Mouse (Mus musculus) heart, postnatal 0 days (tissue): ENCODE data around the gene Dyrk3. TPM values are rescaled to one million over a fixed set of nuclear protein-coding genes. Genes with fewer than 3 reads are reported as not detected.

Source experiments
- ATAC-seq: fragments of 200-750 bp; cut with Nextera tagmentation; 2 replicates; pipeline ENCODE4 v1.8.0; 2017; ENCODE audit warnings: low read depth, moderate number of reproducible peaks, moderate library complexity; ENCODE audit not compliant: insufficient read depth
- DNase-seq: peaks from one replicate; pipeline ENCODE4 v3.0.0-alpha.2; 2016; ENCODE audit warnings: low spot score
- H3K27ac ChIP-seq: fragments of 300-500 bp; sonication (generic); 2 replicates; pipeline ENCODE4 v1.5.1; 2014; ENCODE audit warnings: low read depth, mild to moderate bottlenecking
- H3K27me3 ChIP-seq: fragments of 300-500 bp; sonication (generic); 2 replicates; pipeline ENCODE4 v1.6.1; 2014; ENCODE audit warnings: low read length, mixed read lengths; ENCODE audit not compliant: control insufficient read depth, insufficient read depth
- H3K36me3 ChIP-seq: fragments of 300-500 bp; sonication (generic); replicated peaks from 2 replicates; pipeline ENCODE4 v1.6.1; 2014; ENCODE audit warnings: low read length, mixed read lengths; ENCODE audit not compliant: control insufficient read depth, insufficient read depth
- H3K4me1 ChIP-seq: fragments of 300-500 bp; sonication (generic); 2 replicates; pipeline ENCODE4 v1.6.1; 2014; ENCODE audit warnings: antibody characterized with exemption; ENCODE audit not compliant: control insufficient read depth, insufficient read depth
- H3K4me2 ChIP-seq: fragments of 300-500 bp; sonication (generic); 2 replicates; pipeline ENCODE4 v1.6.1; 2014; ENCODE audit warnings: low read depth, mild to moderate bottlenecking, low read length, moderate library complexity
- H3K4me3 ChIP-seq: fragments of 300-500 bp; sonication (generic); 2 replicates; pipeline ENCODE4 v1.5.1; 2014; ENCODE audit warnings: low read depth, low read length
- H3K9ac ChIP-seq: fragments of 300-500 bp; sonication (generic); replicated peaks from 2 replicates; pipeline ENCODE4 v1.6.1; 2014; ENCODE audit warnings: low read depth, low read length, mixed read lengths
- H3K9me3 ChIP-seq: fragments of 300-500 bp; sonication (generic); replicated peaks from 2 replicates; pipeline ENCODE4 v1.6.1; 2016; ENCODE audit warnings: low read length; ENCODE audit not compliant: control insufficient read depth
- CTCF ChIP-seq: IDR thresholded peaks from 2 replicates; pipeline ENCODE4 v1.5.1; 2016; ENCODE audit warnings: antibody characterized with exemption, control low read depth, low read depth
- EP300 ChIP-seq: IDR thresholded peaks from 2 replicates; pipeline ENCODE4 v1.6.1; 2016; ENCODE audit warnings: antibody characterized with exemption, low read depth
- WGBS: fragments of 180-500 bp; shearing (Covaris S2); extraction: QIAGEN DNeasy Blood & Tissue Kit; methylation state at CpG from one replicate; pipeline ENCODE4 v1.1.7; 2014; 5-methylcytosine and 5-hydroxymethylcytosine counted together
- polyA plus RNA-seq: library from polyadenylated mRNA; unstranded; fragments of >200 nt; fragmentation: Nextera tagmentation; extraction: Ambion mirVana; gene quantifications from 2 replicates; pipeline ENCODE4 v1.2.1, GENCODE M21; 2015
- total RNA-seq: library from RNA; depleted of rRNA; stranded (reverse); fragments of >200 nt; gene quantifications from 2 replicates; pipeline ENCODE4 v1.2.3, GENCODE M21; 2014; ENCODE audit warnings: low replicate concordance; rRNA removed

Dyrk3 gene
- total and polyA plus RNA-seq, 2 experiments from 2014 or later: 0.86 to 1.4 TPM

- Histone ChIP-seq H3K4me1 (peaks cover 88% of the 10 kb centered on the region), H3K9ac (no peak overlapping the region), H3K27me3 (no peaks in the 10 kb centered on the region), H3K27ac (no peak overlapping the region), H3K4me2 (no peak overlapping the region), H3K36me3 (no peaks in the 10 kb centered on the region), H3K9me3 (no peaks in the 10 kb centered on the region), H3K4me3 (no peak overlapping the region)
- no peak for TF ChIP-seq CTCF
- TF ChIP-seq EP300: no peak
- ATAC-seq (no peak), DNase-seq (no peak)
- WGBS: 76% methylated on average over 1 of the region's 1 CpGs
Measured at GRCm38 (mm10) chr1:131080686-131081085, 57.5 kb downstream of the Dyrk3 start.

GRCm38 (mm10) chr1:131079762-131080161 lies 58.4 kb downstream of the Dyrk3 start:
- peaks cover 91% of the 10 kb centered on the region for H3K4me1 ChIP-seq
- H3K27me3 ChIP-seq: no peaks in the 10 kb centered on the region
- H3K9ac ChIP-seq: no peak overlapping the region
- no peaks in the 10 kb centered on the region for H3K36me3 ChIP-seq
- peak overlapping the region; percentile 32; the same call in 1 of the 2 replicates for H3K27ac ChIP-seq
- H3K4me2 ChIP-seq: no peak overlapping the region
- TF ChIP-seq EP300 (no peak), CTCF (peak; percentile 20; the same call in 1 of the 2 replicates)
- H3K9me3 ChIP-seq: no peaks in the 10 kb centered on the region
- 46% methylated on average over 4 of the region's 4 CpGs for WGBS
- H3K4me3 ChIP-seq: no peak overlapping the region
- DNase-seq: no peak
- no peak for ATAC-seq

- 0 out of 2 replicates have a peak overlapping the region, but pooled peaks have one; percentile 14 for H3K9ac ChIP-seq
- no peak overlapping the region for H3K4me3 ChIP-seq
- peak overlapping the region; percentile 32; the same call in 1 of the 2 replicates for H3K27ac ChIP-seq
- H3K9me3 ChIP-seq: no peaks in the 10 kb centered on the region
- no peak for DNase-seq
- H3K4me1 ChIP-seq: peaks cover 91% of the 10 kb centered on the region
- no peak for TF ChIP-seq CTCF
- TF ChIP-seq EP300: no peak
- H3K4me2 ChIP-seq: no peak overlapping the region
- no peaks in the 10 kb centered on the region for H3K36me3 ChIP-seq
- H3K27me3 ChIP-seq: no peaks in the 10 kb centered on the region
- 59% methylated on average over 3 of the region's 3 CpGs for WGBS
- ATAC-seq: 0 out of 2 replicates have a peak, but pooled peaks have one; percentile 15
Measured at GRCm38 (mm10) chr1:131078761-131079330, 59.3 kb downstream of the Dyrk3 start.

Other genes with a start within 250 kb of the Dyrk3 start
- not detected in 2 replicates for gene Il20, start 226.9 kb downstream of the Dyrk3 start, total RNA-seq
- not detected in 2 replicates for gene Il20, start 226.9 kb downstream of the Dyrk3 start, polyA plus RNA-seq
- gene Il19, start 198.2 kb downstream of the Dyrk3 start, total RNA-seq: not detected in 2 replicates
- not detected in 2 replicates for gene Il19, start 198.2 kb downstream of the Dyrk3 start, polyA plus RNA-seq
- not detected in 2 replicates for gene Il10, start 118.5 kb downstream of the Dyrk3 start, total RNA-seq
- not detected in 2 replicates for gene Il10, start 118.5 kb downstream of the Dyrk3 start, polyA plus RNA-seq
- gene Mapkapk2, start 40.5 kb downstream of the Dyrk3 start, total RNA-seq: 302 and 348 TPM in 2 replicates
- gene Mapkapk2, start 40.5 kb downstream of the Dyrk3 start, polyA plus RNA-seq: 62.6 and 69.9 TPM in 2 replicates
- gene Eif2d, start 14.8 kb upstream of the Dyrk3 start, total RNA-seq: 16.6 and 27.0 TPM in 2 replicates
- gene Eif2d, start 14.8 kb upstream of the Dyrk3 start, polyA plus RNA-seq: 38.3 and 39.6 TPM in 2 replicates
- 3.3 and 23.4 TPM in 2 replicates for gene Rassf5, start 106.9 kb upstream of the Dyrk3 start, total RNA-seq
- 2.9 and 3.3 TPM in 2 replicates for gene Rassf5, start 106.9 kb upstream of the Dyrk3 start, polyA plus RNA-seq
- 2.6 and 6.2 TPM in 2 replicates for gene Ikbke, start 141.3 kb upstream of the Dyrk3 start, total RNA-seq
- 1.3 and 1.5 TPM in 2 replicates for gene Ikbke, start 141.3 kb upstream of the Dyrk3 start, polyA plus RNA-seq